Mouse (Mus musculus) embryo, embryonic 10 days (tissue): Measurements from ENCODE around the gene Szt2.

Experiments
- DNase-seq: peaks from one replicate; pipeline ENCODE4 v3.0.0-alpha.2; 2015; ENCODE audit warnings: low spot score

Gene Szt2

DNA sequence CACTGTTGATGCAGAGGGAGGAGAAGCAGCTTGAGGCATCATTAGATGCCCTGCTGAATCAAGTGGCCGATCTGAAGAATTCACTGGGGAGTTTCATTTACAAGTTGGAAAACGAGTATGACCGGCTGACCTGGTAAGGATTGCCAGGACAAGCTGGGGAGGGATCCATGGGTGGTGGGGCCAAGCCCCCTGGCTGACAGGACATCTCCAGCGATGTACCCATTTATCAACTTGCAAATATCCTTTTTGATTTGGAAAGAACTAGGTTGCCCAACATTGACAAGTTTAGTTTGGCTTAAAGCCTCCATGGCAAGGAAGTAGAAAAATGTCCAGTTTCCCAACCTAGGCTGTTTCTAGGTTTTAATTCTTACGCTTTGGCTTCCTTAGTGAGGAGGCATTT, 1.8 kb upstream of the Szt2 start:
- DNase-seq, result no peak

DNA sequence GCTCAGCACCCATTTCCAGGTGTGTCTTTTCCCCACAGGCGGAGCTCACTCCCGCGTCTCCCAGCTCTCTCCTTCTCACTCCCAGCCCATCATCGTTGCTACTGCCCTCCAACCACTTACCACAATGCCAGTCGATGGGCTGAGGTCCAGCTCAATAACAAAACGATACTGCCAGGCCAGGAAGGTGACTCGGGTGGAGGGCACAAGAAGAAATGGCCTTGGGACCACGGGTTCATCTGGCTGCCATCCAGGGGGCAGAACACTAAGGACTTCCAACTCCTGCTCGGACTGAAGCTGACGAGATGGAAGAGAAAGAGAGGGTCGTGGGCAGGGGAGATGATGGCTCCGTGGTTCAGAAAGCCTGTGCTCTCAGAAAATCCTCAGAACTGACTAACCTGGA, 6.4 kb downstream of the Szt2 start:
- no peak for DNase-seq

DNA sequence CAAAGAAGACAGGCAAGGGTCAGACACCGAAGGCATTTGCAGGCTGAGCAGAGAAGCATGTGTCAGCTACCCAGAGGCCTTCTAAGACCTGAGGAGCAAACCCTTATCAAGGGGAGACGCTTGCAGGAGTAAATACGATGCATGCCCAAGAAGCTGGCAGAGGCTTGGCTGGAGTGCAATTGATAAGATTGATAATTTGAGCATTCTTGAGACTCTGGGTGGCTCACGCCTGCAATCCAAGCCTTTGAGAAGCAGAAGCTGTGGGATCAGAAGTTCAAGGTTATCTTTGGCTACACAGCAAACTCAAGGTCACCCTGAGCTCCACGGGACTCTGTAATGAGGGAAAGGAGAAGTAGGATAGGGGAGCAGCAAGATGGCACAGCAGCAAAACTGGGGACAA, 7.2 kb downstream of the Szt2 start:
- no peak for DNase-seq

DNA sequence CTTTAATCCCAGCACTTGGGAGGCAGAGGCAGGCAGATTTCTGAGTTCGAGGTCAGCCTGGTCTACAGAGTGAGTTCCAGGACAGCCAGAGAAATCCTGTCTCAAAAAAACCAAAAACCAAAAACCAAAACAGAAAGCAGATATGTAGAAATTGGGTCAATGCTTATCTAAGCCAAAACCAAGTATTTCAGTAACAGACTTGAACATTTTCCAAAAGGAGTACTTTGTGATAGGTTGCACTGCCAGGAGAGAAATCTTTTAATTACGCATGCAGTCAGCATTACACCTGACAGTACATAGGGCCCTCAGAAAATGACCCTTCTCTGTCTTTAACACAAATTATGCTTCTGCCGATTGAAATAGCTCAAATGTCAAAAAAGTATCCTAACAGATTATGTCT, 7.7 kb downstream of the Szt2 start:
- DNase-seq, result no peak

DNA sequence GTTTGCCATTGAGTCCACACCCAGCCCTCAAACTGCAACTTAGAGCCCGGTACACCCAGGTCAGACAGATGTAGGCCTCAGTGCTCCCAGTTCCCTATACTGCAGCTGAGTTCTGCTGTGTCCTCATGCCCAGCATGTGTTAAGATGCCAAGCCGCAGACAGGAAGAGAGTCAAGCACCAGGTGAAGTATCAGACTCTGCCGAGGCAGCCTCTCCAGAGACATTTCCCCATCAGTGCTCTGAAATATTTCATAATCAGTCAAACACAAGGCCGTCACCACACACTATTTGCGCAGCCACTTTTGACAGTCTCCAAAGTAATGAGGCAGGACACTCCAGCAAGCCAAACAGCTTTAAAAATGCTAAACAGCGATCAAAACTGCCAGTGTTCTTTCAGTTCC, 10.7 kb downstream of the Szt2 start:
- DNase-seq, result no peak

DNA sequence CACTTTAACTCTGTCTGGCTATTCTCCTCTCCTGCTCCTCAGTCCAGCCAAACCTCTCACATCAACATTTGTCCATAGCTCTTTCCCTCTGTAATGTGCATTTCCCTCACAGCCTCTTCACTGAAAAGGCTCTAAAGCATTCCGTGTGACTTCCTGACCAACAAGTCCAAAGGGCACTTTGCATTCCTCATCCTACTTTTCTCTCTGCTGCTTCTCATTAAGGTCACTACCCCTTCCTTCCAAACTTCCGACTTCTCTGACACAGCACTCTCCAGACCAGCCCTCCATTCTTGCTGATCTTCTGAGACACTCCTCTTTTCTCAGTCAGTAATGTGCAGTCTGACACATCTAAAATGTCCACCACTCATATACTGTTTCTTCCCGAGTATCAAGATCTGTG, 12.6 kb downstream of the Szt2 start:
- DNase-seq, result no peak

DNA sequence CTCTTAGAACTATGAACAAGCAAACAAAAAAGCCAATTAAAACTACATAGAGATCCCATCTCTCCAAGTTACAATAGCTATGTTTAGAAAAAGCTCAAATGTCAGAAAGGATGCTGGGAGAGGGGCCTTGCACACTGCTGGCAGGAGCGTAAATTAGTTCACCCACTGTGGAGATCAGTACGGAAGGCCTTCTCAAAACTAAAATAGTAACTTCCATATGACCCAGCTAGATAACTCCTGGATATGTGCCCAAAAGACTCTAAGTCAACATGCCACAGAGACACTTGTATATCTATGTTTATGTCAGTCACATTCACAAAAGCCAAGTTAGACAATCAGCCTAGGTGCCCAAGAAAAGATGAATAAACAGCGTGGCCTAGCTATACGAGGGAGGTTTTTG, 13.8 kb downstream of the Szt2 start:
- DNase-seq, result no peak

DNA sequence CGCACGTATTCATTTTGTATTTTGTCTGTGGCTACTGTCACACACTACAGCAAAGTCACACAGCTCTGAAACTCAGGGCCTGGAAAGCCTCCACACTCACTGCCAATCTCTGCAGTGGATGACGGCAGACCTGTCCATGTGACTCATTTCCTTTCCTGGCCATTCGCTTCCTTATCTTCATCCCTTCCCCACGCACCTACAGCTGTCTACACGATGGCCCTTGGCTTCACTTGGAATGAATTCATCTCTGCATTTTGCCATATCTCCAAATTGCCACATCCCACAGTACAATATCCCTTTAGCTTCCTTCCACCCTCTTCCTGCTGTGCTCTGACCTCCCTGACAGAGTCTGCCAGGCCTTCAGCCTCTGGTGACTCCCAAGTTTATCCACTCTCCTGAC, 14.6 kb downstream of the Szt2 start:
- DNase-seq, result no peak

DNA sequence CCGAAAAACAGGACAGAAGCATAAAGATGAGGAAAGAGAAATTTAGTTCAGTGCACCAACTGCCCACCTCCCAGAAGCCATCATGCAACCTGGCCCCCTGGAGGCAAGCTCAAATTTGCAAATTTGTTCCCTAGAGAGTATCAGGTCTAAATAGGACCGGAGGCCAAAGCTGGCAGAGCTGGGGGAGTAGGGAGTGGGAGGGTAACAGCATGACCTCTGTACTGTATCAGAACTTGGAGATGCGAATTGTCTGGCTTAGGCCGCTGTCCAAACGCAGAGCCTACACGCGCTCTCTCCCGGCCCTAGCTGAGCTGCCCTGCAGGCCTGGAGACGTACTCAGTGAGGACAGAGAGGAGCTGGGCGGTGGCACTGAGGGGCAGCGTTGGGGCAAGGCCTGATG, 18.9 kb downstream of the Szt2 start:
- no peak for DNase-seq

DNA sequence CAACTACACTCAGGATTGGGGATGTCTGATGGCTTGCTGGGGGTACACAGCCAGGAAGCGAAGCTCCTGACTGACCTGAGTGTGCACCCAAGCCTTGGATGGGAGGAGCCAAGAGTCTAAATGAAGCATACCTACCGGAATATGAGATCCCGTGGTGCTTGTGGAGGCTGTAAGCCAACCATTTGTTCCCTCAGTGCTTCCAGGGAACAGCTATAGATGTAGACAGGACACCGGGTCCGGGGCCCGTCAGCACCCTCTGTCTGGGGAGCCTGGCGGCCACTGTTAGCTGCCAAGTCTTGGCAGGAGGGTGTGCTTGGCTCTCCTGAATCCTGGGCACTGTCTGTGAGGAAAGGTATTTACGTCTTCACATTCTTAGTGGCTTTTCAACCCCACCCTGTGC, 21.8 kb downstream of the Szt2 start:
- no peak for DNase-seq

DNA sequence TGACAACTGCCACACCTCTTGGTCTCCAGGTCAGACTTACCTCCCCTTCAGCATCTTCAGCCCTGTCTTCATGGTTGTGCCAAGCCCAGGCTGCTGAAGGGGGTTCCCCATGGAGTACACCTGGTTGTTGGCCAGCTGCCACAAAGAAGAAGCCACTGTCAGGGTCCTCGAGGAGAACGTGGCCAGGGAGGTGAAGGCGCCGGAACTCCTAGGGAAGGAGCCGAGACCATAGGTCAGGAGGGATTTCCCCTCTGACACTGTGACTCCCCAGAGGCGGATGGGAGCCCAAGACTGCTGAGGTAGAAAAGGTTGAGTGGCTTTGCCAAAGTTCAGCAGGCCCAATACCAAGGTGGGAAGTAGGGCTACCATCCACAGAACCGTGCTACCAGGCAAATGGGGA, 25.8 kb downstream of the Szt2 start:
- no peak for DNase-seq

DNA sequence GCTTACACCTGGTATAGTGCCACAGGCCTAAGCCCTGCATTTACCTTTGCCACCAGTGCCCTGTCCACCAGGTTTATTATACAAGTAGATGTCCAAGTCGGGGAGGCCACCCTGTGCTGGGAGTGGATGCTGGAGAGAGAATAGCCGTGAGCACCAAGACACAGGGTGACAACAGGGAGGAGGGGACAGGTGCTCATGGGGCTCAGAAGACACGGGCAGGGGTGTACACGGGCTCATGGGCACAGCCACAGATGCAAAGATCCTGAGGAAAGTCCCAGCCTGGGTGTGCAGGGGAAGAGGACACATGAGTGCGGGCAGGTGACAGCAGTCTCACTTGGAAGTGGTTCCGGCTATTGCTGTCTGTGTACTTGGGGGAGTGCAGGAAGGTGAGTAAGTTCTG, 33.1 kb downstream of the Szt2 start:
- no peak for DNase-seq

DNA sequence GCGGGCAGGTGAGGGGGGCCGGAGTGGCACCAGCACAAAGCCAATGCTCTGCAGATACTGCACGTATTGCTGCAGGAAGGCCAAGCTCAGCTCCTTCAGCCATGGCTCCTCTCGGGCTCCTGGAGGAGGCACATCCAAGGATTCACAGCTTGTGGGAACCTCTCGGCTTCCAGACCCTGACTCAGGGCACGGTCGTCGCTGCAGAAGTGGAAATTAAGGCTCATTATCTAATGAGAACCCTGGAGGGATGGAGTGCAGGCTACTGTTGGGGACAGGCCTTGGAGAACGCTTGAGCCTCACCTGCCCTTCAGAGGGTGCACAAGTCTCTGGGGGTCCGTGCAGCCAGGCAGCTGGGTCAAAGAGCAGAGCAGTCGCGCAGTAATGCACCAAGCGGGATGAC, 37.3 kb downstream of the Szt2 start:
- DNase-seq, result no peak

DNA sequence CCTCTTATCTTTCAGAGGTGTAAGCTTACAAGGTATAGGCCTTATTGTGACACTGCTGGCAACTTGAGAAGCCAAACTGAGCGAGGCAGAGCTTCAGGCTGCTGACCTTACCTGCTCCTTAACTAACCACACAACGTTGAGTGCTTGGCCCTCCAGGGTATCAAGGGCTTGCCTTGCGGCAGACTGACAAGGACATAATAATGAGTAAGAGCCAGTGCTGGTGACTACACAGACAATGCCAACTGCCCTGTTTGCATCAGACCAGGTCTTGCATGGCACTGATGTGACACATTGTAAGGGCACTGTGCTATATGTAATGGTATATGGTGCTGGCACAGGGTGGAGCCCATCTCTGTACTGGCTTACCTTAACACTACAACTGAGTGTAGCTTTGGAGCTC, 40.5 kb downstream of the Szt2 start:
- DNase-seq, result no peak

DNA sequence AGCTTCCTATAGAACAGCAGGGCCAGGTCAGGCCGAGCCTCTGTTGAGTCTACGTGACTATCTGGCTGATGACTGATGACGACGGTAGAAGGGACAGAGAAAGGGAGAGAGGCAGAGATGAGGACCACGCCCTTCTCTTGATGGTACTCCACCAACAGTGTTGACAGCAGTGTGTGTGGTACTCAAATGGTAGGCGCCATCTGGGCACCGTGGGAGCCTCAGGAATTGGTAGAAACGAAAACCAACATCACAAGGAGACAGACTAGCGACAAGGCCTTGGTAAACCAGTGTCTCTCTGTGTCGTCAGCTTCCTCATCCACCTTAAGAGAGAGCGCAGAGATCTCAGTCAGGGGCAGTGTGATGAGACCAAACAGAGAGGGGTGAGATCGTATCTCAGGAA, 41.5 kb downstream of the Szt2 start:
- DNase-seq, result no peak

DNA sequence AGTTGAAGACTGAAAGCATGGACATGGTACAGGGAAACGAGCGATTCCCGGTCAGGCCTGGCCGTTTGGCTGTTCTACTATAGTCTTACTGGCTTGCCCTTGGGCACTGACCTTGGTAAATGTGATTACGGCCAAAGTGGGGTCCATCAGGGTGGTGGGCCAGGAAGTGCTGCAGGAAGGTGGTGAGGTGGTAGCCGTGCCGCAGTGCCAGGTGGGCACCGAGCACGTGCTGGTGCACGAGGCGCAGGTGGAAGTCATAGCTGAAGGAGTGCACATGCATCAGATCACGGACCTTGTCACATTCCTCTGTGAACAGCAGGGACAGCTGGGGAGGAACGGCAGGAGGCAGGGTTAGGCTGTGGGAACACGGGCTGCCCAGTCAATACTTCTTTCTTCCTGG, 43.1 kb downstream of the Szt2 start:
- DNase-seq, result no peak

DNA sequence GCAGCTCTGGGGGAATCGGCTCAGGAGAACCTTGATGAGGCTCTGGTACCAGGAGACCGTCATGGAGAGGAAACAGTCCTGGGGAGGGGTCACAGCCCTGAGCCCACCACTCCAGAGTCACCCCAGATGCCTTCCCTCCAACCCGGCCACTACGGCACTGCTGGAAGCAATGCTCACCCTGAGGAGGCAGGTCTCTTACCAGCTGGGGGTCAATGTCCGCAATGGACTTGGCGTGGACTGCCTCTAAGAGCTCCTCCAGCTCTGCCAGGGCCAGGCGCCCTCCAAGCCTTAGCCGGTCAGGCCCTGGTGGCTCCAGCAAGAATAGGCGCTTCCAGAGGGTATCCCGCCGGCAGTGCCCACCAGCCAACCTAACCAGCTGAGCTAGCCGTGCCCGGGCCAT, 44.4 kb downstream of the Szt2 start:
- DNase-seq, result no peak

DNA sequence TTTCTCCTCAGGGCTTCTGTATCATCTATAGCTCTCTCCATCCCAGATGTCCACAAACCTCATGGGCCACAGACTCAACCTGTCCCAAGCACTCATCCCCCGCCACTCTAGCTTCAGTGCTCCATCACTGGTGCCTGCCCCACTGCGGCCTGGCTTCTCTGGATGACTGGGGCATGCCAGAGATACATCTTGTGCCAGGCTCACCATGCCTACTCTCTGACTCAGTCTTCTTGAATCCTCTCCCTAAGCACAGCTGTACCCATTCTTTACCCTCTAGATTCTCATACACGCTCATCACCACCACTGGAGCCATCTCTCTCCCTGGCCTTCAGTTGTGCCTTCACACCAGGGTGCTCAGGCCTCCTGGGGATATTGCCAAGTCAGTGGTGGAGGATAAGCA, 45.1 kb downstream of the Szt2 start:
- DNase-seq, result no peak

DNA sequence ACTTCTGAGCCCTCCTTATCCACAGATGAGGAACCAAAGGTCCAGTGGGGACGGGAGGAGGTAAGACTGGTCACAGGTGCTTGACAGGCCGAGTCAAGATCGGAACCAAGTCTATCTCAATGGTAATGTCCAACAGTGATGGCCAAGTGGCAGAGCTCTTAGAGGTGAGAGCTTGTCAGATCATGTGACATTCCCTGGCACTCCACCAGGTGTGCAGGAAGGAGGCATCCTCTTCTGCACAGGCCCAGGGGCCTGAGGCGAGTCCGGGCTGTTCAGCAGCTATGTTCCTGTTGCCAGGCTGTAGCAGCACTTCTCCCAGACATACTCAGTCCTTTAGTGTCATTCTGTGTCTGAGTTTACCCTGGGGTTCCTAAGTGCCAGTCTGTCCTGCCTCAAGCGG, 46.2 kb downstream of the Szt2 start:
- DNase-seq, result no peak

DNA sequence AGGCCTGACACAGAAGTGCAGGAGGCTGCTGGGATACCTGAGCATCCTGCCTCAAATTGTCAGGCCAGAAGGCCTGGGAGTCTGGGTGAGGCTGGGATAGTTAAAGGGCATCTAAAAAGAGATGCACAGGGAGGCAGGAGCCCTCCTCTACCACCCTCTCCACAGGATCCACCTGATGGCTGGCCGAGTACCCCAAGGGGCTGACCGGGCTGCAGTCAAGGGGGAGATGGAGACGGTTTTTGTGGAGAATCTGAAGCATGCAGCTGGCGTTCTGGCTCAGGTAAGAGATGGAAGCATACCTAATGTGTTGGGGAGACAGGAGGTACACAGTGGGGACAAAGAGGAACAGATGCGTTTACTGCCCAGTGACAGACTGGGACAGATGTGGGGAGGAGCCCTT, 47.6 kb downstream of the Szt2 start:
- DNase-seq, result no peak

DNA sequence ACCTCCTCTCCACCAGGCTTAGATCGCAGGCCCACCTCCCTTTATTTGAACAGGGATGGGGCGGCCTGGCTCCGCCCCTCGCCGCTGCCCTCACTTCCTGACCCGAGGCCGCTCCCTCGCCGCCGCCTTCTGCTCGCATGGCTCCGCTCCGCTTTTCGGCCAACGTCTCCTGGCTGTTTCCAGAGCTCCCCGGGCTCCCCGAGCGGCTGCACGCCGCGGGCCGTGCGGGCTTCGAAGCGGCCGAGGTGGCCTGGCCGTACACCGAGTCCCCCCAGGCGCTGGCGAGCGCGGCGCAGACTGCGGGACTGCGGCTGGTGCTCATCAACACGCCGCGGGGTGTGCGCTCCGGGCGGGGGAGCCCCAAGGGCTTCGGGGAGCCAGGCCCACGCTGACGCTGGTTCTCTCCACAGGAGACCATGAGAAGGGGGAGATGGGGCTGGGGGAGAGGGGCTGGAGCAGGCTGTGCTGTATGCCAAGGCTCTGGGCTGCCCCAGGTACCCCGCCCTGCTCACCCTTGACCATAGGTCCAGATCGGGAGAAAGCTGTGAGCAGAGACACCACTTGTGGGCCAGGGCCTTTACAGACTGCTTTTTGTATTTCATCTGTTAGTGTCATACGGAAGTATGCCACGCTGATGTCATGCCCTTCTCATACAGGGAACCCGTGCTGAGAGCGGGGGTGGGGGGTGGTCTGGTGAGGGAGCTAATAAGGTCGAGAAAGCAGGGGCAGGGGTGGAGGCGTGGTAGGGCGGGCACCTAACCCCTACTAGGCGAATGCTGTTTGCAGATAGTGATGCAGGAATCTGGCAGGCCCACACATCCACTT, 49.0 kb downstream of the Szt2 start:
- DNase-seq, result peak; percentile 90

DNA sequence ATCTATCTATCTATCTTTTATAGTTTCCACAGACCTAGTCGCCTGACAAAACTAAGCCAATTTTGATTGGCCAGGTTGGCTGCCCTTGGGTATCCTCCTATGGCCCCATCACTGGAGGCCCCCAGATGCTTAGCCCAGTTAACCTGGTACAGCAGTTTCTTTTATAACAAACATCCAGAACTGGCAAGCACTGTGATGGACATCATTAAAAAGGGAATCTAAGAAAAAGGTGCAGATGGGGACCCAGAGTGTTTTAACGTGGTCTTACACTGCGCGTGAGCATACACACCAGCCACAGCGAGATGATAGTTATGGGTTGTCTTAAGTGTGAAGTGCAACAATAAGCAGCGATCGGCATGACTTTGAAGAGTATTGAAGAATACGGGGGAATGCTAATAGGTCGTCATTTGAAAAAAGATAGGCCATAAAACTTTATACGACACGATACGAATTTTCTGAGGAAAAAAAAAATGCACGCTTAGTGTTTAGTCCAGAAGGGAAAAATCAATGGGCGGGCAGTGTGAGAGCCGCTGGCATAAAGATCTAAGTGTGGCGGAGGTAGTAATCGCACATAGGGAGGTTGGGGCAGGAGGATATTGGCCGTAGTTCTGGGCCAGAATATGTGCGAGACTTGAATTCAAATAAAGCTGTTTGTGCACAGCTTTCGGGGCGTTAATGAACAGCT, 49.7 kb downstream of the Szt2 start:
- no peak for DNase-seq

DNA sequence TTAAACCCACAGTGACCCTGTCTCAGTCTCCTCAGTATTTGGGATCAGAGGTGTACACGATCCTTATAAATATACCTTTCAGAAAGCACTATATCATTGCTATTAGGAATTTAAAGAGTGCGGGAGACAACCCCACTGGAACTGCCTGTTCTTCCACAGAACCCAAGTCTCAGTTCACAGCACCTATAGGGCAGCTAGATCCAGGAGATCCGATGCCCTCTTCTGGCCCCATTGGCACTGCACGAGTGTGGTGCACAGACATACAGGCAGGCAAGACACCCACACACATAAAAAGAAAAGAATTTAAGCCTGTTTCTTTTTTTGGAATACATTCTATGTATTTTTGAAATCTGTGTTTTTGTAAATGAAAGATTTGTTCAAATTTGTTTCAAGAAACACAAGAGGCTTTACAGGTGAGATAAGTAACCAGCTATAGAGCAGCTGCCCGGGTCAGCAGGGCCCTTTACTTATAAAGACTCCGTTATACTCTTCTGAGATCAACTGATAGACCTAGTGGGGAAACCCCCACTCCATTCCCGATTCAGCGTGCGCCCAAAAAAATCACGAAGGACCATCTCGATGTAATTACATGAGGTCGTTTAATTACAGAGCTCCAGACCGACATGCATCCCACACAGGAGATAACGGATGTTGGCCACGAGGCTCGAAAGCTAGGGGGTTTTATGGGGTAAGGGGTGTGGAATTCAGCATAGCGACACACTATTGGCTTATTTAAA, 50.7 kb downstream of the Szt2 start:
- DNase-seq, result no peak
